14 mouse cellular contexts compared by ENCODE assay signal in the genomic region with DNA sequence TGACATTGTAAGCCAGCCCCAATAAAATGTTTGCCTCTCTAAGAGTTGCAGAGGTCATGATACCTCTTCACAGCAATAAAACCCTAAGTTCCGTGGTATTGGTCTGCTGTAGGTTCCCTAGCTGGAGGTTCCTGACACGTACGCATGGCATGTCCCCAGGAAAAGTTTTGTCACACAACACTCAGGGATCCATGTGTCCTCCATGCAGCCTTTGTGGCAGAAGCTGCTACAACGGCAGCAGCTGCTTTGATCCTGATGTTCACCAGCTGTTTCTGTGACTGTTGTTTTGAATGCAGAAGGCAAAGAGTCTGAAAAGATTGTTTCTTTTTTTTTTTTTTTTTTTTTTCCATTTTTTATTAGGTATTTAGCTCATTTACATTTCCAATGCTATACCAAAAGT. TPM values are rescaled to one million over a fixed set of nuclear protein-coding genes. Genes with fewer than 3 reads are reported as not detected.
DNase-seq lines count a peak whose midpoint lies in the region; ATAC-seq and TF ChIP-seq lines count a peak whose summit lies in the region.
"Had no signal": no experiment of that assay in that cellular context is flagged by ENCODE, and none has a peak within 500 bp of the region (broad histone marks: within the 10 kb centered on the region; RNA-seq: fewer than 3 reads in every experiment).

No protein-coding gene starts in this region.

- no peaks in the 10 kb centered on the region for H3K36me3 ChIP-seq in lung, embryonic 16.5 days (ENCODE audit: control insufficient read depth, insufficient read depth, low read length)
- no peaks in the 10 kb centered on the region for H3K36me3 ChIP-seq in heart, embryonic 15.5 days
- no peaks in the 10 kb centered on the region for H3K36me3 ChIP-seq in neural tube, embryonic 15.5 days
- no peaks in the 10 kb centered on the region for H3K36me3 ChIP-seq in liver, postnatal 0 days (replicated peaks; ENCODE audit: insufficient read depth, low read length)
- H3K36me3 ChIP-seq: intestine, embryonic 15.5 days had no signal

- H3K4me1 ChIP-seq in lung, embryonic 16.5 days (replicated peaks; ENCODE audit: control insufficient read depth, insufficient read depth, low read length), result peaks cover 8% of the 10 kb centered on the region
- H3K4me1 ChIP-seq in heart, embryonic 15.5 days (replicated peaks), result peaks cover 35% of the 10 kb centered on the region
- no peaks in the 10 kb centered on the region for H3K4me1 ChIP-seq in neural tube, embryonic 15.5 days
- H3K4me1 ChIP-seq in liver, postnatal 0 days (ENCODE audit: insufficient read depth), result peaks cover 6% of the 10 kb centered on the region

- peak; percentile 35 for DNase-seq in gastrocnemius, adult 18-20 months (ENCODE audit: low spot score)
- DNase-seq in gastrocnemius, postnatal 25 days, result no peak
- DNase-seq in lung, adult 18-20 months, result no peak
- DNase-seq in lung, postnatal 14 days, result peak; percentile 10
- no peak for DNase-seq in liver, postnatal 0 days
- DNase-seq: cerebellum, adult 8-10 months; layer of hippocampus, adult 9-11 months; spleen, adult 18-20 months had no signal

- no peak for TF ChIP-seq CTCF in liver, postnatal 0 days (IDR thresholded peaks at IDR 0.05; ENCODE audit: low read depth)

- H3K4me3 ChIP-seq in lung, embryonic 16.5 days (ENCODE audit: low read length), result no peak overlapping the region
- H3K4me3 ChIP-seq in heart, embryonic 15.5 days, result no peak overlapping the region
- H3K4me3 ChIP-seq in neural tube, embryonic 15.5 days (replicated peaks), result no peak overlapping the region
- H3K4me3 ChIP-seq in liver, postnatal 0 days (ENCODE audit: low read depth, low read length), result no peak overlapping the region
- H3K4me3 ChIP-seq: intestine, embryonic 15.5 days had no signal

- H3K27ac ChIP-seq in lung, embryonic 16.5 days (ENCODE audit: low read length), result peak overlapping the region; percentile 71
- 0 out of 2 replicates have a peak overlapping the region, but pooled peaks have one; percentile 13 for H3K27ac ChIP-seq in heart, embryonic 15.5 days
- no peak overlapping the region for H3K27ac ChIP-seq in neural tube, embryonic 15.5 days (replicated peaks)
- no peak overlapping the region for H3K27ac ChIP-seq in liver, postnatal 0 days (ENCODE audit: low read depth)
- H3K27ac ChIP-seq: intestine, embryonic 15.5 days had no signal

- H3K9me3 ChIP-seq in lung, embryonic 16.5 days (ENCODE audit: control insufficient read depth, low read length), result no peaks in the 10 kb centered on the region
- H3K9me3 ChIP-seq in heart, embryonic 15.5 days (replicated peaks), result no peaks in the 10 kb centered on the region
- H3K9me3 ChIP-seq in neural tube, embryonic 15.5 days (replicated peaks), result no peaks in the 10 kb centered on the region
- no peaks in the 10 kb centered on the region for H3K9me3 ChIP-seq in liver, postnatal 0 days (ENCODE audit: low read length)
- H3K9me3 ChIP-seq: intestine, embryonic 15.5 days had no signal

- no peak overlapping the region; the same call in 1 of the 2 replicates for H3K4me2 ChIP-seq in lung, embryonic 16.5 days (ENCODE audit: low read depth, low read length)
- H3K4me2 ChIP-seq in heart, embryonic 15.5 days, result no peak overlapping the region
- H3K4me2 ChIP-seq in neural tube, embryonic 15.5 days, result no peak overlapping the region
- H3K4me2 ChIP-seq in liver, postnatal 0 days (ENCODE audit: low read depth, low read length), result no peak overlapping the region

- 40% methylated on average over 4 of the region's 4 CpGs for WGBS in lung, embryonic 16.5 days
- WGBS in heart, embryonic 15.5 days, result 70% methylated on average over 4 of the region's 4 CpGs
- WGBS in neural tube, embryonic 15.5 days, result 67% methylated on average over 4 of the region's 4 CpGs
- WGBS in liver, postnatal 0 days (ENCODE audit: insufficient replicate concordance), result 75% methylated on average over 4 of the region's 4 CpGs

- no peak overlapping the region for H3K9ac ChIP-seq in lung, embryonic 16.5 days (ENCODE audit: low read length)
- no peak overlapping the region for H3K9ac ChIP-seq in heart, embryonic 15.5 days
- no peak overlapping the region for H3K9ac ChIP-seq in neural tube, embryonic 15.5 days (replicated peaks)
- H3K9ac ChIP-seq in liver, postnatal 0 days (replicated peaks), result no peak overlapping the region
- H3K9ac ChIP-seq: intestine, embryonic 15.5 days had no signal

- no peak for TF ChIP-seq EP300 in liver, postnatal 0 days (IDR thresholded peaks at IDR 0.05; ENCODE audit: low read depth)

- H3K27me3 ChIP-seq in lung, embryonic 16.5 days (ENCODE audit: control insufficient read depth, insufficient read depth, low read depth, low read length), result no peaks in the 10 kb centered on the region
- no peaks in the 10 kb centered on the region for H3K27me3 ChIP-seq in heart, embryonic 15.5 days
- H3K27me3 ChIP-seq in neural tube, embryonic 15.5 days (replicated peaks), result no peaks in the 10 kb centered on the region
- no peaks in the 10 kb centered on the region for H3K27me3 ChIP-seq in liver, postnatal 0 days (ENCODE audit: insufficient read depth, low read length)
- H3K27me3 ChIP-seq: intestine, embryonic 15.5 days had no signal

- peak; percentile 77 for ATAC-seq in lung, embryonic 16.5 days (ENCODE audit: low read depth)
- no peak for ATAC-seq in heart, embryonic 15.5 days (replicated peaks; ENCODE audit: insufficient number of reproducible peaks, insufficient read depth, low FRiP score, low read depth)
- no peak for ATAC-seq in neural tube, embryonic 15.5 days (ENCODE audit: low FRiP score)
- no peak for ATAC-seq in liver, postnatal 0 days

RNA-seq across cellular contexts. Expression of gene C2cd4a, which starts 19.0 kb away (rescaled TPM):
- not detected for total RNA-seq in gastrocnemius, adult 18-20 months (2021)
- total RNA-seq in gastrocnemius, postnatal 25 days (2021), result under 1 TPM in 1 of 2 experiments, not detected in 1; 0.38 TPM
- 0.25 TPM in 2 replicates for polyA plus RNA-seq in lung, embryonic 16.5 days (2015; fragmentation: Nextera tagmentation; extraction: Ambion mirVana)
- 0.09 TPM in 1 of 2 replicates, not detected in the other for polyA plus RNA-seq in heart, embryonic 15.5 days (2015; fragmentation: Nextera tagmentation; extraction: Ambion mirVana)
- 0.68 and 0.78 TPM in 2 replicates for polyA plus RNA-seq in neural tube, embryonic 15.5 days (2015; fragmentation: Nextera tagmentation; extraction: Ambion mirVana)
- polyA plus RNA-seq in liver, postnatal 0 days (2015; fragmentation: Nextera tagmentation; extraction: Ambion mirVana), result 0.09 and 0.89 TPM in 2 replicates
- total RNA-seq: hematopoietic stem cell, adult 5-6 weeks; megakaryocyte progenitor cell, adult 5-6 weeks had no signal

RNA-seq across cellular contexts. Expression of gene Vps13c, which starts 27.0 kb away (rescaled TPM):
- total RNA-seq in gastrocnemius, adult 18-20 months (2021), result 10 to 100 TPM; 25.8 to 26.2 TPM
- 10 to 100 TPM; 23.7 to 25.4 TPM for total RNA-seq in gastrocnemius, postnatal 25 days (2021)
- 5.4 and 5.8 TPM in 2 replicates for polyA plus RNA-seq in lung, embryonic 16.5 days (2015; fragmentation: Nextera tagmentation; extraction: Ambion mirVana)
- 3.6 and 4.7 TPM in 2 replicates for polyA plus RNA-seq in heart, embryonic 15.5 days (2015; fragmentation: Nextera tagmentation; extraction: Ambion mirVana)
- polyA plus RNA-seq in neural tube, embryonic 15.5 days (2015; fragmentation: Nextera tagmentation; extraction: Ambion mirVana), result 8.0 and 8.4 TPM in 2 replicates
- 3.2 and 3.4 TPM in 2 replicates for polyA plus RNA-seq in liver, postnatal 0 days (2015; fragmentation: Nextera tagmentation; extraction: Ambion mirVana)

RNA-seq across cellular contexts. Expression of gene C2cd4b, which starts 53.9 kb away (rescaled TPM):
- not detected for total RNA-seq in gastrocnemius, adult 18-20 months (2021)
- under 1 TPM; 0.20 to 0.27 TPM for total RNA-seq in gastrocnemius, postnatal 25 days (2021)
- polyA plus RNA-seq in lung, embryonic 16.5 days (2015; fragmentation: Nextera tagmentation; extraction: Ambion mirVana), result 0.16 TPM in 1 of 2 replicates, not detected in the other
- 1.1 TPM in 2 replicates for polyA plus RNA-seq in heart, embryonic 15.5 days (2015; fragmentation: Nextera tagmentation; extraction: Ambion mirVana)
- polyA plus RNA-seq in neural tube, embryonic 15.5 days (2015; fragmentation: Nextera tagmentation; extraction: Ambion mirVana), result 0.83 and 1.4 TPM in 2 replicates
- not detected in 2 replicates for polyA plus RNA-seq in liver, postnatal 0 days (2015; fragmentation: Nextera tagmentation; extraction: Ambion mirVana)
- total RNA-seq: hematopoietic stem cell, adult 5-6 weeks; megakaryocyte progenitor cell, adult 5-6 weeks had no signal

Comparison
In these comparisons a context has a peak if more than half of its experiments do, and no peak if none do; other contexts are left out.
1. DNase-seq: peak in gastrocnemius, adult 18-20 months (single experiment) and lung, postnatal 14 days (single experiment); none in gastrocnemius, postnatal 25 days (single experiment), lung, adult 18-20 months (0 of 2) and liver, postnatal 0 days (single experiment).
2. H3K27ac ChIP-seq: peak in lung, embryonic 16.5 days (single experiment) and heart, embryonic 15.5 days (single experiment); none in neural tube, embryonic 15.5 days (single experiment) and liver, postnatal 0 days (single experiment).